Mouse (Mus musculus) embryonic fibroblast, embryonic 13.5 days (primary cell): ENCODE measurements around the gene Gimap7. TPM values are rescaled to one million over a fixed set of nuclear protein-coding genes. Genes with fewer than 3 reads are reported as not detected.
A peak's percentile ranks its signal among the peaks of the same experiment; 100 is the strongest.

Experiments used
- H3K27ac ChIP-seq: 2 replicates; pipeline ENCODE4 v1.5.1; 2012; ENCODE audit warnings: low read length, control low read depth, inconsistent platforms; ENCODE audit not compliant: insufficient read depth
- H3K4me1 ChIP-seq: 2 replicates; pipeline ENCODE4 v1.6.1; 2011; ENCODE audit warnings: low read length; ENCODE audit not compliant: control insufficient read depth, insufficient read depth
- H3K4me3 ChIP-seq: 2 replicates; pipeline ENCODE4 v1.5.1; 2011; ENCODE audit warnings: mild to moderate bottlenecking, control low read depth, low read length; ENCODE audit not compliant: insufficient read depth
- CTCF ChIP-seq: IDR thresholded peaks from 2 replicates; pipeline ENCODE4 v1.5.1; 2011; ENCODE audit warnings: mild to moderate bottlenecking, control low read depth, low read length, moderate library complexity, borderline replicate concordance; ENCODE audit not compliant: insufficient read depth
- POLR2A ChIP-seq: IDR thresholded peaks from 2 replicates; pipeline ENCODE4 v1.6.1; 2011; ENCODE audit warnings: low read depth, mild to moderate bottlenecking, control low read depth, low read length, moderate library complexity
- polyA plus RNA-seq: library from polyadenylated mRNA; stranded (reverse); fragments of >200 nt; gene quantifications from 2 replicates; pipeline ENCODE4 v1.2.4, GENCODE M21; 2011; ENCODE audit warnings: low read depth; ENCODE audit not compliant: missing spikeins, insufficient read length

Gene Gimap7
- polyA plus RNA-seq, 1 experiment = not detected

- no peaks in the 10 kb centered on the region for H3K4me1 ChIP-seq
- H3K4me3 ChIP-seq = no peak overlapping the region
- H3K27ac ChIP-seq = no peak overlapping the region
- TF ChIP-seq CTCF (no peak), POLR2A (no peak)
These were observed 46.1 kb downstream of the Gimap7 start for GRCm38 (mm10) chr6:48764496-48764895.

GRCm38 (mm10) chr6:48768178-48768869 lies 49.9 kb downstream of the Gimap7 start:
- H3K4me3 ChIP-seq = no peak overlapping the region
- TF ChIP-seq POLR2A (no peak), CTCF (no peak)
- H3K4me1 ChIP-seq = no peaks in the 10 kb centered on the region
- no peak overlapping the region for H3K27ac ChIP-seq

- no peak overlapping the region for H3K27ac ChIP-seq
- no peak overlapping the region for H3K4me3 ChIP-seq
- no peak for TF ChIP-seq CTCF
- TF ChIP-seq POLR2A = no peak
- H3K4me1 ChIP-seq = no peaks in the 10 kb centered on the region
These were observed 50.5 kb downstream of the Gimap7 start for GRCm38 (mm10) chr6:48768933-48769332.

- TF ChIP-seq POLR2A (no peak), CTCF (no peak)
These were observed 52.3 kb downstream of the Gimap7 start, which contains the start of gene Gimap3 for GRCm38 (mm10) chr6:48770696-48771095. TSS of gene Gimap3 (minus strand) at chr6:48770851.

GRCm38 (mm10) chr6:48772030-48772429 lies 53.6 kb downstream of the Gimap7 start:
- TF ChIP-seq CTCF (peak; percentile 76; the same call in 1 of the 2 replicates), POLR2A (no peak)
- no peak overlapping the region for H3K4me3 ChIP-seq
- H3K27ac ChIP-seq = no peak overlapping the region
- H3K4me1 ChIP-seq = no peaks in the 10 kb centered on the region

More at GRCm38 (mm10) chr6:48770696-48771095, 52.3 kb downstream of the Gimap7 start, which contains the start of gene Gimap3:
- no peak within 1 kb of the TSS for H3K4me3 ChIP-seq
- no peak within 1 kb of the TSS for H3K27ac ChIP-seq
- H3K4me1 ChIP-seq = no peaks in the 10 kb centered on the region

Other genes with a start within 250 kb of the Gimap7 start
- gene Atp6v0e2, start 181.0 kb upstream of the Gimap7 start, polyA plus RNA-seq = 13.9 and 18.2 TPM in 2 replicates
- gene Lrrc61, start 163.8 kb upstream of the Gimap7 start, polyA plus RNA-seq = 5.5 and 9.2 TPM in 2 replicates
- 2.1 and 2.3 TPM in 2 replicates for gene Rarres2, start 145.8 kb upstream of the Gimap7 start, polyA plus RNA-seq
- not detected in 2 replicates for gene Gm45021, start 129.0 kb upstream of the Gimap7 start, polyA plus RNA-seq
- gene Repin1, start 124.7 kb upstream of the Gimap7 start, polyA plus RNA-seq = 16.3 and 19.0 TPM in 2 replicates
- gene Gm44965, start 124.7 kb upstream of the Gimap7 start, polyA plus RNA-seq = not detected in 2 replicates
- gene Zfp775, start 116.6 kb upstream of the Gimap7 start, polyA plus RNA-seq = 2.2 and 2.7 TPM in 2 replicates
- gene AI854703, start 91.9 kb upstream of the Gimap7 start, polyA plus RNA-seq = 0.84 and 1.6 TPM in 2 replicates
- not detected in 2 replicates for gene Gimap8, start 71.4 kb upstream of the Gimap7 start, polyA plus RNA-seq
- gene Gimap9, start 42.5 kb upstream of the Gimap7 start, polyA plus RNA-seq = 1.5 and 1.7 TPM in 2 replicates
- not detected in 2 replicates for gene Gimap4, start 34.1 kb upstream of the Gimap7 start, polyA plus RNA-seq
- gene Gimap6, start 10.4 kb upstream of the Gimap7 start, polyA plus RNA-seq = 0.72 and 0.88 TPM in 2 replicates
- gene Gm28053, start within 50 bp of the Gimap7 start, polyA plus RNA-seq = not detected in 2 replicates
- not detected in 2 replicates for gene Gimap1, start 20.4 kb downstream of the Gimap7 start, polyA plus RNA-seq
- gene Gimap5, start 27.6 kb downstream of the Gimap7 start, polyA plus RNA-seq = not detected in 2 replicates
- not detected in 2 replicates for gene Gimap3, start 52.2 kb downstream of the Gimap7 start, polyA plus RNA-seq
- 102 and 117 TPM in 2 replicates for gene Tmem176a, start 122.3 kb downstream of the Gimap7 start, polyA plus RNA-seq
- gene Tmem176b, start 122.9 kb downstream of the Gimap7 start, polyA plus RNA-seq = 119 and 168 TPM in 2 replicates
- gene Aoc1, start 154.3 kb downstream of the Gimap7 start, polyA plus RNA-seq = not detected in 2 replicates
- gene 1600015I10Rik, start 211.3 kb downstream of the Gimap7 start, polyA plus RNA-seq = not detected in 2 replicates